Mouse (Mus musculus): ENCODE results near the gene Ppp4r3a.

The Ppp4r3a gene

DNA sequence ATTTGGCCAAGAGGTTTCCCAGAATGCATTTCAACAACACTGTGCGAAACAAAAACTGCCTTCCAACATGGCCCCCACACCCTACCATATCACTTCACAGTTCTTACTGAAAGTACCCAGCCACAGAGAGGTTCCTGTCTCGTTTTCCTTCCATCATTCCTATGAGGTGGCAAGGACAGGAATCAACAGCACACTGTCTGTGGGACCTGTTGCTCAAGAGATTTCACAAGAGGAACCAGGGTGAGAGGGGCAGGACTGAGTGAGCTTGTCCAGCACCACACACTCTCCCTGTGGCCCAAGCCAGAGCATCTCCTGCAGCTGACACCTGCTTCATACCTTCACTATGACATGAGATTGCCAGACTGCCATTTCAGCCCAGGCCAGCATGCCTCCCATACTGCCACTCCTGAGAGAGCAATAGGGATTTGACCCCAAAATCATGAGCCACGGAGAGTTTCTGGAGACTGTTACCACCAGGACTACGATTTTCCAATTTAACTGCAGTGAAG, 93.7 kb downstream of the Ppp4r3a start:
- DNase-seq = no peak

Data from kidney, adult 9 months (tissue).